Mouse (Mus musculus): Measurements from ENCODE around the gene Tent4b.

Tent4b gene

GRCm38 (mm10) chr8:88228286-88228685 lies 29.3 kb downstream of the Tent4b start:
- DNase-seq (ENCODE audit: low spot score), result no peak

GRCm38 (mm10) chr8:88228800-88229199 lies 29.8 kb downstream of the Tent4b start:
- DNase-seq (ENCODE audit: low spot score), result no peak

GRCm38 (mm10) chr8:88236666-88237065 lies 37.7 kb downstream of the Tent4b start:
- DNase-seq (ENCODE audit: low spot score), result no peak

GRCm38 (mm10) chr8:88237606-88238005 lies 38.6 kb downstream of the Tent4b start:
- DNase-seq (ENCODE audit: low spot score), result no peak

- no peak for DNase-seq (ENCODE audit: low spot score)
These were observed 40.3 kb downstream of the Tent4b start for GRCm38 (mm10) chr8:88239277-88239676.

- DNase-seq (ENCODE audit: low spot score), result no peak
These were observed 42.9 kb downstream of the Tent4b start for GRCm38 (mm10) chr8:88241871-88242270.

GRCm38 (mm10) chr8:88244298-88244697 lies 45.3 kb downstream of the Tent4b start:
- DNase-seq (ENCODE audit: low spot score), result peak; percentile 7

- no peak for DNase-seq (ENCODE audit: low spot score)
These were observed 53.8 kb downstream of the Tent4b start for GRCm38 (mm10) chr8:88252791-88253190.

GRCm38 (mm10) chr8:88254957-88255356 lies 55.9 kb downstream of the Tent4b start:
- no peak for DNase-seq (ENCODE audit: low spot score)

GRCm38 (mm10) chr8:88258024-88258423 lies 59.0 kb downstream of the Tent4b start:
- no peak for DNase-seq (ENCODE audit: low spot score)

- no peak for DNase-seq (ENCODE audit: low spot score)
These were observed 59.5 kb downstream of the Tent4b start for GRCm38 (mm10) chr8:88258544-88258943.

- no peak for DNase-seq (ENCODE audit: low spot score)
These were observed 61.5 kb downstream of the Tent4b start for GRCm38 (mm10) chr8:88260466-88260980.

- no peak for DNase-seq (ENCODE audit: low spot score)
These were observed 64.0 kb downstream of the Tent4b start for GRCm38 (mm10) chr8:88262831-88263635.

- DNase-seq (ENCODE audit: low spot score), result no peak
These were observed 66.5 kb downstream of the Tent4b start for GRCm38 (mm10) chr8:88265511-88265910.

- DNase-seq (ENCODE audit: low spot score), result peak; percentile 45
These were observed 67.3 kb downstream of the Tent4b start for GRCm38 (mm10) chr8:88266170-88266800.

GRCm38 (mm10) chr8:88266801-88267403 lies 67.9 kb downstream of the Tent4b start:
- no peak for DNase-seq (ENCODE audit: low spot score)

GRCm38 (mm10) chr8:88269107-88269875 lies 70.3 kb downstream of the Tent4b start:
- no peak for DNase-seq (ENCODE audit: low spot score)

- DNase-seq (ENCODE audit: low spot score), result no peak
These were observed 71.1 kb downstream of the Tent4b start for GRCm38 (mm10) chr8:88270086-88270485.

- DNase-seq (ENCODE audit: low spot score), result no peak
These were observed 73.4 kb downstream of the Tent4b start, which contains the start of gene Adcy7 for GRCm38 (mm10) chr8:88272231-88273050. TSS of gene Adcy7 (plus strand) at chr8:88272403.

GRCm38 (mm10) chr8:88273051-88273430 lies 74.0 kb downstream of the Tent4b start:
- no peak for DNase-seq (ENCODE audit: low spot score)

- no peak for DNase-seq (ENCODE audit: low spot score)
These were observed 75.1 kb downstream of the Tent4b start for GRCm38 (mm10) chr8:88274090-88274489.
